Mouse (Mus musculus): ENCODE data around the gene Tmbim1. TPM values are rescaled to one million over a fixed set of nuclear protein-coding genes. Genes with fewer than 3 reads are reported as not detected.

The Tmbim1 gene
- total RNA-seq, 2 experiments from 2014 or later = 5.2 to 5.3 TPM

- no peak for DNase-seq
- intact Hi-C loops (cut with DNase I) = no loop called here
Observed at GRCm38 (mm10) chr1:74281372-74281771, 24.1 kb downstream of the Tmbim1 start.

GRCm38 (mm10) chr1:74280591-74281325 lies 24.7 kb downstream of the Tmbim1 start:
- intact Hi-C loops (cut with DNase I) = no loop called here
- DNase-seq = no peak

GRCm38 (mm10) chr1:74278988-74279387 lies 26.4 kb downstream of the Tmbim1 start:
- DNase-seq = no peak
- intact Hi-C loops (cut with DNase I) = no loop called here

GRCm38 (mm10) chr1:74278538-74278937 lies 26.9 kb downstream of the Tmbim1 start, which contains the start of gene Gpbar1:
Gpbar1 (plus strand) TSS chr1:74278550.
- intact Hi-C loops (cut with DNase I) = no loop called here

GRCm38 (mm10) chr1:74277883-74278537 lies 27.4 kb downstream of the Tmbim1 start:
- no peak for DNase-seq
- intact Hi-C loops (cut with DNase I) = no loop called here

More at GRCm38 (mm10) chr1:74278538-74278937, 26.9 kb downstream of the Tmbim1 start, which contains the start of gene Gpbar1:
- DNase-seq = no peak

- no peak for DNase-seq
- intact Hi-C loops (cut with DNase I) = no loop called here
Observed at GRCm38 (mm10) chr1:74277041-74277440, 28.4 kb downstream of the Tmbim1 start.

- intact Hi-C loops (cut with DNase I) = no loop called here
- no peak for DNase-seq
Observed at GRCm38 (mm10) chr1:74275015-74275414, 30.4 kb downstream of the Tmbim1 start.

GRCm38 (mm10) chr1:74271659-74272058 lies 33.8 kb downstream of the Tmbim1 start:
- no peak for DNase-seq
- intact Hi-C loops (cut with DNase I) = no loop called here

GRCm38 (mm10) chr1:74268750-74269149 lies 36.7 kb downstream of the Tmbim1 start:
- intact Hi-C loops (cut with DNase I) = no loop called here
- DNase-seq = no peak

- intact Hi-C loops (cut with DNase I) = no loop called here
- no peak for DNase-seq
Observed at GRCm38 (mm10) chr1:74262510-74262909, 42.9 kb downstream of the Tmbim1 start.

GRCm38 (mm10) chr1:74256782-74257181 lies 48.6 kb downstream of the Tmbim1 start:
- no peak for DNase-seq
- intact Hi-C loops (cut with DNase I) = loop anchor here (10.0 kb wide), 1 partner anchor 52 kb away; no protein-coding TSS in a partner anchor

- no peak for DNase-seq
- intact Hi-C loops (cut with DNase I) = loop anchor here (10.0 kb wide), 1 partner anchor 51 kb away; no protein-coding TSS in a partner anchor
Observed at GRCm38 (mm10) chr1:74255704-74256345, 49.6 kb downstream of the Tmbim1 start.

- DNase-seq = no peak
- intact Hi-C loops (cut with DNase I) = loop anchor here (10.0 kb wide), 1 partner anchor 45 kb away; no protein-coding TSS in a partner anchor
Observed at GRCm38 (mm10) chr1:74250096-74250495, 55.3 kb downstream of the Tmbim1 start.

GRCm38 (mm10) chr1:74249331-74249980 lies 56.0 kb downstream of the Tmbim1 start:
- intact Hi-C loops (cut with DNase I) = no loop called here
- no peak for DNase-seq

- no peak for DNase-seq
- intact Hi-C loops (cut with DNase I) = no loop called here
Observed at GRCm38 (mm10) chr1:74248799-74249198, 56.6 kb downstream of the Tmbim1 start.

- intact Hi-C loops (cut with DNase I) = no loop called here
- DNase-seq = no peak
Observed at GRCm38 (mm10) chr1:74245525-74245924, 59.9 kb downstream of the Tmbim1 start.

GRCm38 (mm10) chr1:74240832-74241231 lies 64.6 kb downstream of the Tmbim1 start:
- intact Hi-C loops (cut with DNase I) = no loop called here
- no peak for DNase-seq

GRCm38 (mm10) chr1:74240311-74240710 lies 65.1 kb downstream of the Tmbim1 start:
- intact Hi-C loops (cut with DNase I) = no loop called here
- no peak for DNase-seq

GRCm38 (mm10) chr1:74239618-74240017 lies 65.8 kb downstream of the Tmbim1 start:
- intact Hi-C loops (cut with DNase I) = no loop called here
- DNase-seq = no peak

GRCm38 (mm10) chr1:74239162-74239561 lies 66.3 kb downstream of the Tmbim1 start:
- DNase-seq = no peak
- intact Hi-C loops (cut with DNase I) = no loop called here
